Mouse (Mus musculus) spleen, adult 12 weeks (tissue): ENCODE data around the gene Nat8.
"Not testable (repeated sequence)": the region's sequence is repeated elsewhere in the genome, so short reads cannot be mapped to it uniquely, and the experiment has no call there.

ENCODE experiments used
- DNase-seq: peaks from one replicate; pipeline ENCODE4 v3.0.0; 2022; ENCODE audit warnings: low spot score

Nat8 gene

DNA sequence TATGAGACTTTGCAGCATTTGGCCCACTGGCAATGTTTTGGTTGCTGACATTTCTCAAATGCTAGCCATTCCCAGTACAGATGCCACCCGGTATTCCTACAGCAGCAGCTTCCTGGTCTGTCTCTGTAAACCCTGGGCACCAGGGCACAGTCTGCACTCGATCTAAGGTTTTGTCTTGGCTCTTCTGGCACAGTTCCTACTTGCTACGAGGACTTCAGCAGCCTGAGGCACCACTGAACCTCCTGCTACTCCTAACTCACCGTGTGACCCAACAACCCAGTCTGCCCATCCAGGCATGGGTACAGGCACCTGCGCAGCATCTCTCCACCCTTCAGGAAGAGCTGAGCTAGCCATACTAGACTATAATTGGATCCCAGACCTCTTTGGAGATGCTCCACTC is 4.2 kb upstream of the Nat8 start:
- not testable (repeated sequence) for DNase-seq

DNA sequence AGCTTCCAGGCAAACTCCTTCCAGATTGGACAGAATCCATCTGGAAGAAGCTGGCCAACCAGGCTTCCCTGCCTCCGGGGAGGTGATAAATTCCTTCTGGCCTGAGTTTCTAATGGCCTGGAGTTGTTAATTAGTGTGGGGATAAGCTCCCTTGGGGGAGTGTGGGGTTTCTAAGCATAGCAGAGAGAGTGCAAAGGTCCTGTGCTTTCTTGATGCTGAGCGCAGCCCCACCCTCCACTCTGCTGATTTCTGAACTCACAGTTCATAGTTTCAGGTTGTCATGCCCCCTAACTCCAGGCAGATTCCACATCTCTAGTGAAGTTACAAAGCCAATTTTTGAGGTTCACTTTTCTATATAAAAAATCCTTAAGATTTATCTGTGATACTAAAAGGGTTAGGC is 3.2 kb upstream of the Nat8 start:
- DNase-seq, result not testable (repeated sequence)

DNA sequence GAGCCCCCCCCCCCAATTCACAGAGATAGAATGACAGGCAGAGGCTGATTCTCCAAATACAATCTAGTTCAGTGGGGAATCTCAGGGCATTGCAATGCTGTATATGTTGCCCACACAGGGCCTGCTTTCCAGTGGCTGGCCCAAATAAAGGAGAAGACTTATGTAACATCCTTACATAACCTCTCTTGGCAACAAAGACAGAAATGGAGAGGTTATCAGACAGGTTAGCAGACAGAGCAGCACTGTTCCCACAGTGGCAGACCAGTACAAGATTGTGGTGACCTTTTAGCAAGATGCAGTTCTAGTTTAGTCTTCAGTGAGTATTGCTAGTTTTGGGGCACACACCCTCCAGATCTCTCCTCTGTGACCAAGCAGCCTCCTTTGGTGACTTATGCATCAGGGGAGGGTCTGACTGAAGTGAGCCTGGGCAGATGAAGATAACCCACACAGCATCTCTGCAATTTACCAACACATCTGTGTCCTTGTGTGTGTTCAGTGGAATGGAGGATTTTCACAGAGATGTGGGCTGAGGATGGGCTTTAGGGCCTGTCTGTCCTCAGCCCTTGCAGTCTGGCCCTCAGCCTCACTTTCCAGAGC is 2.7 kb upstream of the Nat8 start:
- not testable (repeated sequence) for DNase-seq

DNA sequence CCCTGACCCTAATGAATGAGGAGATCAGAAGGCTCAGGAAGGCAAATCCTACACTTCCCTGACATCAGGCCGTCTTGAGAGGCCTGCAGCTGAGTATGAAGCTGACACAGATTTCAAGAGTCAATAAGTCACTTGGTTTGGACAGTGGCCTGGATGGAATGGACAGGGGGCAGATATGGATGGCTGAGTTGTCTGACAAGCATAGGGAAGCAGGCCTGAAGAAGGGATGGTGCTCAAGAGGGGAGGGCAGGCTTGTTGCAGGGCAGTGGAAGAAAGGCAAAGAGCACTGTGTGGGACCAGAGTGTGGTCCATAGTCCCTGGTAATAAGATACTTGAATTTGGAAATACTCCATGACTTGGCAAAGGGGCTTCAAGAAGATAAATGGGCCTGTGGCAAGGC is 2.4 kb downstream of the Nat8 start:
- no peak for DNase-seq

DNA sequence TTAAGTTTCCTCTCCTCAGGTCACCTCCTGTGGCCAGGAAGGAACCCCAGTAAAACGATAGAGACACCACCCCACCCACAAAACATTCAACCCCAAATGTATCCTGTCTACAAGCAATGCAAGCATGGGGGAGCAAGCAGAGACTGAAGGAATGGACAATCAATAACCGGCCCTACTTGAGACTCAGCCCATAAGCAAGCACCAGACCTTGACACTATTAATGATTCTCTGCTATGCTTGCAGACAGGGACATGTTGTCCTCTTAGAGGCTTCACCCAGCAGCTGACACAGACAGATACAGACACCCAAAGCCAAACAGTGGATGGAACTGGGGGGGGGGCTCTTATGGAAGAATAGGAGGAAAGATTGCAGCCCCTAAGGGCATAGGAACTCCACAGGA is 6.0 kb downstream of the Nat8 start:
- DNase-seq, result no peak

DNA sequence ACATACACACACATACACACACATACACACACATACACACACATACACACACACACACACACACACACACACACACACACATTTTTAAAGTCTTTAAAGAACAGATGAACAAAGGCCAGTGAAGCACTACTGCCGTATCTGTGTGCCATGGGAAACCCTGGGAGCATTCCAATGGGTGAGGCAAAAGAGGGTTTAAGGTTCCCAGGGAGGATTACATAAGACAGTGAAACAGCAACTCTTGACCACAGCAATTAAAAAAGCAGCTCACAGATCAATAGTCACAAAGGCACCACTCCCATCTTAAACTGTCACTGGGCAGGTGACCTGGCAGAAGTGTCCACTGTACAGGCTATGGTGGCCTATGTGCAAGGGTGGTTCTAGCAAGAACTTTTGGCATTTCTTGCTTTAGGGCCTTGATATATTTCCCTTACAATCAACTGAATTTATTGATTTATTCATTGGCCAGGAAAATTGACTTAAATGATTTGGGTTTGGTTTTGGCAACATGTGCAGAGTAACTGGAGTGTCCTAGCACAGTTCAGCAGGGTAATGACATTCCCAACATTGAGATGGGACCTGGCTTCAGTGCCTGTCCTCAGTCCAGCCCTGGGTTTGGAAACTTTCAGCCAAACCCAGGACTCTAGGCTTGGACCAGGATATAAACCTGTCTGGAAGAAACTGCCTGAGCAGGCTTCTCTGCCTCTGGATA is 8.3 kb downstream of the Nat8 start:
- DNase-seq, result no peak

DNA sequence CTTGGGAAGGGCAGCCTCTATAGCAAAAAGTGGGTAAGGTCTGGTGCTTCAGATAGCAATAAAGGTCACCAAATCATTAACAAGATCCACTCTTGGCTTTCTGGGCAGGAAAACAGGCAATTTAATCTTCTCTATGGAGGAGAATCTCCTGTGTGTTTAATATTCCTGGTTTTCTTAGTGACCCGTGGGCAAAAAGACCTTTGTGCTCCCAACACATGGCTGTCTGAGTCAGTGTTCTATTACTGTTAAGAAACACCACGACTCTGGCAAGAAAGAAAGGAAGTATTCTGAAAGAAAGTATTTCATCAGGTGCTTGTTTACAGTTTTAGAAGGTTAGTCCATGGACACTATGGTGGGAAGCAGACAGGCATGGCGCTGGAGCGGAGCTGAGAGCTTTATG is 9.6 kb downstream of the Nat8 start:
- no peak for DNase-seq

DNA sequence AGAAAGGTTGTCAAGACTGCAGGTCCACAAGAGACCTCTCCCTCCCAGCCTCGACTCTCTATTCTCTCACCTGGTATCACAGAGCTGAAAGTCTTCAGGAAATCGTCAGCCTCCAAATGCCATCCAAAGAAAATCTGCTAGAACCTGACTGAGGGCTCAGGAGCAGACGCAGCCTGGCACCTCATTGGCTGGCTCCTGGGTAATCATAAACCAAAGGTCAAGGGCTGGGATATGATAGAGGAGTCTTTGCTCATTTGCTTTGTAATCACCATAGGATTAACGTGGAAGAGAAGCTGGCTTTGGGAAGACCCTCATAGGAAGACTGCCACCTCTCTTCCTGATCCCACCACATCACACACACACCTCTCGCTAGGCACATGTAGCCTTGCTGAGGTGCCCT is 11.0 kb downstream of the Nat8 start, which contains the start of the genes Nat8f6 and Nat8f5:
Nat8f6 (minus strand) TSS at position 118 of the 400 bp plus-strand sequence.
Nat8f5 (minus strand) TSS at position 136 of the 400 bp plus-strand sequence.
- no peak for DNase-seq

DNA sequence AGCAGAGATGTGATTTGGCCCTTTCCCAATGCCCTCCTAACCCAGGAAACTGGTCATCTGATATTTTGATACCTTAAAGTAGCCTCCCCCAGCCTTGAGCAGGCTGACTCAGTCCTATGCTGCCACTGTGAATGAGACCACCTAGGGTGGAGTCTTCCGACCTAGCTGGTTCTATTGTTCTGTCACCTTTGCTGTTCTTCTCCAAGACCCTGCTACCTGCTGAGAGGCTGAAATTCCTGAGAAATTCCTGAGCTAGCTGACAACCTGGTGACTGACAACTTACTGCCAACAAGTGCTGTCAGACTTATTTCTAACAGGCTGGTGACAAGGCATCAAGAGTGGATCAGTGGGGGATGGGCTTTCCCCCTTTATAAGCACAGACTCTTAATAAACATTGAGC is 13.5 kb downstream of the Nat8 start:
- DNase-seq, result no peak

DNA sequence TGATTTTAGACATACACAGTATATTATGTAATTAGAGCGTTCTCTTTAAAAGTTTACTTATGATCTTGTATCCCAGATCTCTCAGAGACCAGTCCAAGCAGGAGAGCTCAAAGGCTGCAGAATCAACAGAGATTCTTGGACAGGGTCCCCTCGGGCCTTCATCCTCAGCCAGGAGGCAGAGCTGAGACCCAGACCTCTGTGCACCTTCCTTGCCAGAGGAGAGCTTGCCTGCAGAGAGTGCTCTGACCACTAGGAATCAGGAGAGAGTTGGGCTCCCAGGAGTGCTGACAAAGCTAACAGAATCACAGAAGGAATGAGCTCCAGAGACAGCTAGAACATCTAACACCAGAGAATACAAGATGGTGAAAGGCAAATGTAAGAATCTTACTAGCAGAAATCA is 18.5 kb downstream of the Nat8 start:
- no peak for DNase-seq

DNA sequence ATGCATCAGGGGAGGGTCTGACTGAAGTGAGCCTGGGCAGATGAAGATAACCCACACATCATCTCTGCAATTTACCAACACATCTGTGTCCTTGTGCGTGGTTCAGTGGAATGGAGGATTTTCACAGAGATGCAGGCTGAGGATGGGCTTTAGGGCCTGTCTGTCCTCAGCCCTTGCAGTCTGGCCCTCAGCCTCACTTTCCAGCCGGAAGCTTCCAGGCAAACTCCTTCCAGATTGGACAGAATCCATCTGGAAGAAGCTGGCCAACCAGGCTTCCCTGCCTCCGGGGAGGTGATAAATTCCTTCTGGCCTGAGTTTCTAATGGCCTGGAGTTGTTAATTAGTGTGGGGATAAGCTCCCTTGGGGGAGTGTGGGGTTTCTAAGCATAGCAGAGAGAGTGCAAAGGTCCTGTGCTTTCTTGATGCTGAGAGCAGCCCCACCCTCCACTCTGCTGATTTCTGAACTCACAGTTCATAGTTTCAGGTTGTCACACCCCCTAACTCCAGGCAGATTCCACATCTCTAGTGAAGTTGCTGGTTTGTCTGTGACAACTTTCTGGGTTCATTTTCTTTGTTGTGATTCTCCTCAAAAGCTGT is 20.8 kb downstream of the Nat8 start:
- not testable (repeated sequence) for DNase-seq

DNA sequence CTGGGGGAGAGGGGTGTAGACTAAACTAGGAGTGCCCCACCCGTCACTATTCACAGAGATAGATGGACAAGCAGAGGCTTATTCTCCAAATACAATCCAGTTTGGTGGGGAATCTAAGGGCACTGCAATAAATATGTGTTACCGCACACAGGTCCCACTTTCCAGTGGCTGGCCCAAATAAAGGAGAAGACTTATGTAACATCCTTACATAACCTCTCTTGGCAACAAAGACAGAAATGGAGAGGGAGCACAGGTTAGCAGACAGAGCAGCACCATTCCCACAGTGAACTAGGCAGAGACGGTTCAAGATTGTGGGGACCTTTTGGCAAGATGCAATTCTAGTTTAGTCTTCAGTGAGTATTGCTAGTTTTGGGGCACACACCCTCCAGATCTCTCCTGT is 21.4 kb downstream of the Nat8 start:
- DNase-seq, result not testable (repeated sequence)

DNA sequence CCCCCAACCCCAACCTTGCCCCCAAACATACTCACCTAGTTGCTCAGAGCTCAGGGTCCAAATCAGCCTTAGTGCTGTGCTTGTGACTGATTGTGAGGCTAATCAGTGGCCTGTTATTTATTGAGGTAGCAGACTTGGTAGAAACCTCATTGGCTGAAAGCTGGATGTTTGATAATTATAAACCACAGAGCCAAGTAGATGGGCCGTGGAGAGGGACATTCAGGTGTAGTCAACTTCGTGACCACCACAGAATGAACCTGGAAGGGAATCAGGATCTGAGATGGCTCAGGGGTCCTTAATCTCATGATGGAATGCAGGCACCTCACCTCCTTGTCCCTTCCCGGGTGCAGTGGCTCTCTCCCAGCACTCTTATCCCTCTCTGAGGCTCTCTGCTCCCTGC is 22.1 kb downstream of the Nat8 start:
- not testable (repeated sequence) for DNase-seq

DNA sequence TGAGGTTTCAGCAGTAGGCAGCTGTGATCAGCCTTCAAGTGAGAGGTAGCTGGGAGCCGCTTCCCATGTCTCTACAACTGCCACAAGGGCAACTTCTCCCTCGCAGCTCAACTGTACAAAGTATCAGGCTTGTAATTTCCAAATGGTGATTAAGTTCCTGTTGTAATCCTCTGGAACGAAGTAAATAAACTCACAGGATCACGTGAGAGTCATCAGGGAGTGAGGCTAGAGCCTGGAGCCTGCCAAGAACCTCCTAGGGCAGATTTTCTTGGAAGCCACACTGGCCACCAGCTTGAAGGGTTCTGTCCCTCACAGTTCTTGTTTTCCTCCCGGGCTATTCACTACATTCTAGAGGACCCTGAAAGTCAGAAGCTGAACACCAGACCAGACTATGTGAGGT is 28.7 kb downstream of the Nat8 start:
- DNase-seq, result not testable (repeated sequence)
